Mouse (Mus musculus): ENCODE data around the gene Irgm1.
A peak's percentile ranks its signal among the peaks of the same experiment; 100 is the strongest.
"Not testable (repeated sequence)": the region's sequence is repeated elsewhere in the genome, so short reads cannot be mapped to it uniquely, and the experiment has no call there.

Gene Irgm1

DNA sequence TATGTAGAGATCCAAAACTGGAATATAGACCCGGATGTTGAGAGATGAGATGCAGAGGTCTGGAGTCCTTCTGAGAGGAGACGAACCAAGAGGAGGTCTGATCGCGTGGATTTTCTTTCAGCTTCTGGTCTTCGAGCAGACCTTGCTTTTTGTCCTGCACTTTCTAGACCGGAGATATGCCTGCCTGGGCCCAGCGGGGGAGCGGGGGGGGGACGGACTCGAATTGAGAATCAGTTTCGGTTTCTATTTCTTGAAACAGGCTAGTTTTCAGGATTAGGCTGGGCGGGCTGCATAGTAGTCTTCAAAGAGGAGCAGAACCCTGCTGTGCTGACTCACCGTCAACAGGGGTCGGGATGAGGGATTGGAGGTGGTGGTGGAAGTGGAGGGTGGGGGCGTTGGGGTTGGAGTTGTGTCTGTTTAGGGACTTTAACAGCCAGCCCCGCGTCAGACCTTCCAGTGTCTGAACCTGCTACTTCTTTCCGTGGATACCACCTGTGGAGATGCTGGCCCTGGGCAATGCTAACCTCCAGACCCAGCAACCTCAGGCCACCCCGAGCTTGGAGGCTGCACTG is at the start of gene Irgm1:
TSS of gene Irgm1 (minus strand) at position 483 of the 572 bp plus-strand sequence.
- no peak for DNase-seq (ENCODE audit: low spot score)

GRCm38 (mm10) chr11:48918380-48918779 is 46.9 kb upstream of the Irgm1 start:
- DNase-seq (ENCODE audit: low spot score): no peak

GRCm38 (mm10) chr11:48913611-48914010 is 42.1 kb upstream of the Irgm1 start:
- DNase-seq (ENCODE audit: low spot score): no peak

DNA sequence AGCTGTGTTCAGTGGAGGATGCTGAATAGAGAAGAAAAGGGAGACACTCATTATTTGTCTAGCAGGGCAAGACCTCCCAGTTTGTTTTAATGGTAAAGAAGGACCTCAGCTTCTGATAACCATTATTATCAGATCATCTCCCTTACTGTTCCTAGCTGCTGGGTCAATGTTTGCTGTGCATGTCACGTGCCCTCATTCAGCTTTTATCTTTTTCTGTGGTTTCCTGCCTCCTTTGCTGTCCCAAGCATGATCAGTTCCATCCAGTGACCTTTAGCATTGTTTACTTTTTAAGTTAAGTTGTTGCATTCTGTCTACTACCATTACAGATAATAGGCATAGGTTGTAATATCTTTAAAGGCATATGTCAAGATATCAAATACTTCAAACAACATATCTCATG is 37.0 kb upstream of the Irgm1 start:
- DNase-seq (ENCODE audit: low spot score): no peak

DNA sequence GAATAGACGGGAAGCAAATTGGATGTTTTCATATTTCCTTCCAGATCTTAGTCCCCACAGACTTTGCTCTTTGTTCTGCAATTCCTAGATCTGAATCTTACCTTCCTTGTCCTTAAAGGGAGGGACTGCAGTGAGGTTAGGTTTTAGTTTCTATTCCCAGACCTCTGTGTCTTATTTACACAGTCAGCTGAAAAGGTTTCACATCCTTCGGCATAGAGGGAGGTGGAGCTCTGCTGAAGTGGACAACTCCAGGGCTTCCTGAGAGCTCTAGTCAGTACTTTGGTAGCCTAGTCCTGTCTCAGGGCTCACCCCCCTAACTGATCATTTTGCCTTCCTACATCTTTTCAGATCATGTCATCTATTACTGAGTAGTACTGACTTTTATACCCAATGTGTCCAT is 30.5 kb upstream of the Irgm1 start, which contains the start of gene Gm5431:
TSS of gene Gm5431 (minus strand) at position 194 of the 400 bp plus-strand sequence.
- no peak for DNase-seq (ENCODE audit: low spot score)

DNA sequence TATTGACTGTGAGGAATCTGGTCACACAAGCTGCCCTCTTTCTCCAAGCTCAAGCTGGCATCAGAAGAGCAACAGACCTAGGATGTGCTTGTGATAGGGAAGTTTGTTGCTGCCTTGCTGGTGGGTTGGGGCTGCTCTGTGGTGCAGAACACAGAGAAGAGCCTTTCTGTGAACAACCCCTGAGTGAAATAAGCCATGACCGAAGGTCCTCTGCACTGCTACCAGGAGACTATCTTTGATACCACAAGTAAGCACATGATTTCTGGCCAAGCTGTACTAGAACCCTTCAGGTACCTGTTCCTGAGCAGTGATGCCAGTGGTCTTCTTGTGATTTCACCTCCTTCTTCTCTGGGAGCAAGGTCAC is 30.1 kb upstream of the Irgm1 start:
- DNase-seq (ENCODE audit: low spot score): not testable (repeated sequence)

DNA sequence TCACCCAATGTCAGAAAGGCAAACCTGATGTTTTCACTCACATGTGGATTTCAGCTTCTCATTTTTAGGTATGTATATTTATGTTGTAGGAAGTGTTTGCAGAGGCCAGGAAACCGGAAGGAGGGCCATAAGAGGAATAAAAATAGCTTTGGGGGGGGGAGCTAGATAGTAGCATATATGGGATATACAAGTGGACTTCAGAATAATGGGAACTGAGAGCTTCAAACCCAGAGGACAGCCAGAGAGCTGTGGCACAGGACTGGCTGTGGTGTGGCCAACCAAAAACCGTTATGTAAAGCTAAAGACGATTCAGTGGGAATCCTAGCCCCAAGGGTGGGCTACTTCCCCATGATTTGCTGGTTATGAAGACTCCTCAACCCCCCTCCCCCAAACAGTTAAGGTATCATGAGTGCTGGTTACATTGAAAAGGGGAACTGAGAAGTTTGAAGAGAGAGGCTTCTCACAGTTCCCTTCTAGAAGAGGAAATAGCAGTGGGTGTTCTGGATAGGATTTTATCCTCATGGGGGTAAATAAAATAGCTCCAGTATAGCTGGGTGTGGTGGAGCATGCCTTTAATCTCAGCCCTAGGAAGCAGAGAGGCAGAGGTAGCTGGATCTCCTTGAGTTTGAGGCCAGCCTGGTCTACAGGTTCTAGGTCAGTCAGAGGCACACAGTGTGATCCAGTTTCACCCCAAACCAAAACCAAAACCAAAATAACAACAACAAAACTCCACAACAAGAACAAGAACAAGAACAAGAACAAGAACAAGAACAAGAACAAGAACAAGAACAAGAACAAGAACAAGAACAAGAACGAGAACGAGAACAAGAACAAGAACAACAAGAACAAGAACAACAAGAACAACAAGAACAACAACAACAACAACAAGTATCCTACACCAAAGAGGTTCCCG is 29.4 kb upstream of the Irgm1 start:
- DNase-seq (ENCODE audit: low spot score): peak; percentile 3

- DNase-seq (ENCODE audit: low spot score): no peak
Measured at GRCm38 (mm10) chr11:48898812-48899431, 27.4 kb upstream of the Irgm1 start.

- no peak for DNase-seq (ENCODE audit: low spot score)
Measured at GRCm38 (mm10) chr11:48876680-48877079, 5.2 kb upstream of the Irgm1 start.

DNA sequence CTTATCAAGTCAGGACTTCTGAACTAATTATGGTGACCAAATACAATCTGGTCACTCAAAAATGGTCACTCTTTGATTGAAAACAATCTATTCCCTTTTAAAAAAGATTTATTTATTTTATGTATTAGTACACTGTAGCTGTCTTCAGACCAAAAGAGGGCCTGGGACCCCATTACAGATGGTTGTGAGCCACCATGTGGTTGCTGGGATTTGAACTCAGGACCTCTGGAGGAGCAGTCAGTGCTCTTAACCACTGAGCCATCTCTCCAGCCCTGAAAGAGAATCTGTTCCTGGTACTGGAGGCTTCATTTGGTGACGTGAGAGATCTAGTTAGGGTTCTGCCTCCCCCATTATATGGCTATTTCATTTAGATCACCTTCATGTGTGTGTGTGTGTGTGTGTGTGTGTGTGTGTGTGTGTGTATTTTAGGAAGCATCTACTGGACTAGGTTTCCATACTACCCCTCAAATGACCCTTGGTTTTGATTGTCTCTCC is 3.9 kb upstream of the Irgm1 start:
- not testable (repeated sequence) for DNase-seq (ENCODE audit: low spot score)

DNA sequence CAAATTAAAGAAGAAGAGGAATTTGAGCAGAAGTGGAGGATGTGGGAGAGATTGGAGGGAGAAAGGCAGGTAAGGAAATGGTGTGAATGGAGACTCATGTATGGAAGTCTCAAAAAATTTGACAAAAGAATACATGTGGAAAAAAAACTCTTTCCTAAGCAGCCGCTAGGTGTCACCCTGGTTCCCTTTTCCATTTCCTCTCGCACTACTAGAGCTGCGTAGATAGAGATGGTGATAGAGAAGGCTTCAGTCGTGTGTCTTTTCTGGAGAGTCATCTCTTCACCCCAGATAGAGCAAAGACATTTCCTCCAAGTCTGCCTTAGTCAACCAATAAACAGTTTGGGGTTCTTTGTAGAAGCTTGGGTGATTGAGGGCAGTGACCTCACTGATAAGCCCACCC is 3.0 kb upstream of the Irgm1 start:
- DNase-seq (ENCODE audit: low spot score): no peak

GRCm38 (mm10) chr11:48873591-48874290 is 2.3 kb upstream of the Irgm1 start:
- no peak for DNase-seq (ENCODE audit: low spot score)

GRCm38 (mm10) chr11:48872695-48873300 is 1.3 kb upstream of the Irgm1 start:
- no peak for DNase-seq (ENCODE audit: low spot score)

DNA sequence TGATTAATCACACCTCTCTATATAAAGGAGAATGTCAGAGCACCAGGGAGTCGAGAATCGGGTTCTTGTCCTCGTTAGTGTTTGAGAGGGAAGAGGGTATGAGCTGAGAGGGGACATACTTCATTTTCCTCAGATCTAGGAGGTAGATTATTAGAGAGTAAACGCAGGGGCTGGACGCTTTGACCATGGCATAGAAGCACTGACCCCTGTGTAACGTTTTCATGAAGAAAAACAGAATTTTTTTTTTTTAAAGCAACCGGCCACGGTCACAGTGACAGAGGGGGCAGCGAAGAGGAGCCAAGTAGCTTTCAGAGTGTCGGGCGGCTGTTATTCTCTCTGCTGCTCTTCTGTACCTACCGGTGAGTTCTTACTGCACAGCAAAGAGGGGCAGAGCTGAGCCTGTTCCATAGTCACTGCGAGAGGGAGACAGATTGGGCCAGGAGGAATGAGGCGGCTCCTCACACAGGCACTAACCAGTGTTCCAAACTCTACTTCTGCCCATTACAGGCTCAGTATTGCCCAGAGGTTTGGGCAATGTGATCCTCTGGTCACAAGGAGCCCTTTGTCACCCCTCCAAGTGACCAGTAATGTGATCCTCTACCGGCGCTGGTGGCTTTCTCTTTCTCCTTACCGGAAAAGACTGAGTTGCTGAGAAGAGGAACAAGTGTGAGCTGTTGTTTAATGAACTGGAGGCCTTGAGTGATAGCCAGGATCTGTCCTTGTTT is 496 bp upstream of the Irgm1 start:
- no peak for DNase-seq (ENCODE audit: low spot score)

DNA sequence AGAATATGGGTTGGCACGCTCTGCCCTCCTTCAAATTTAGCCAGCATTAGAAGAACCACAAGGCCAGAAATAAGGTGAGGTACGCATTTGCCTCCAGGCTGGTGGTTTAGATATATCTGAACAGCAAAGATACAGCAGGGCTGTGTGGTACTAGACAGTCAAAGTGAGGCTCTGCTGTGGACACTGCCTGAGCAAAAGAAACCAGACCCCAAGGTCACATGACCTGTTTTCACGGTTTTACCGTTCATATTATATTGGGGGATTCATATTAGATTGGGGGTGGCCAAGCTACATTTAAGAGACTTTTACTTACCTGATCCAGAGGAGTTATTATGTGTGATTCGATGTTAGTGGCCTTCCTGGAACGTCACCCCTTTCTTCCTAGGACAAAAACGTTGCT is 702 bp downstream of the Irgm1 start:
- DNase-seq (ENCODE audit: low spot score): no peak

GRCm38 (mm10) chr11:48869380-48870110 is 1.9 kb downstream of the Irgm1 start:
- no peak for DNase-seq (ENCODE audit: low spot score)

DNA sequence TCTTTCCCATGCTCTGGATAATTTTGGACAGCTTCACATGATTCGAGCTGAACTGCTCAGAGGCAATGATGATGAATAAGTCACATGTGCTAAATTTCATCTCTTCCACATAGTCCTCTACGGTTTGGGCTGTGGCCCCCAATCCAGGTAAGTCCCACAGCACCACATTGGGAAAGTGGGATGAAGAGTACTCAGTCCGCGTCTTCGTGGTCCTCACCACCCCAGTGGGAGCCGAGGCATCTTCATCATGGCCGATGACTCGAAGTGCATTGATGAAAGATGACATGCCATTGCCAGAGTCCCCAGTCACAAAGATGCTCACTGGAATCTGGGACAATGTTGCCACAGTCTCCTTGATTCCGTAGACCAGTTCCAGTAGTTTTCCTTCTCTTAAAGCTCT is 5.0 kb downstream of the Irgm1 start:
- no peak for DNase-seq (ENCODE audit: low spot score)

DNA sequence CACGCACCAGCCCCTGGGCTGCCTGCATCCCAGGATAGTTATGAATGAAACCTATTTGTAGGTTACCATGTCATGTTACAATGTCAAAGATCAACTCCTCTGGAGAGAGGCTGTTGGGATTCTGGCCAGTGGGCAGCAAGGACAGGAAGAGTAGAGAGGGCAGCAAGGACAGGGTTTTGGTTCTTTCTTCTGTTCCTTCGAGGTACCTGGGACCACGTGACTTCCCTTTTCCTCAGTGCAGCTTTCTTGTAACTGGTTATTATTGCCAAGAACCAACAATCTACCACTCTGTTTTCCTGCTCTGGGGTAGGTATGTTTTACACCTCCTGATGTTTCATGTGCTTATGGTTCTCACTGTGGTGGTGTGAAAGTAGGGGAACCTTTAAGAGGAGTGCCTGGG is 7.7 kb downstream of the Irgm1 start:
- no peak for DNase-seq (ENCODE audit: low spot score)

GRCm38 (mm10) chr11:48862784-48863319 is 8.6 kb downstream of the Irgm1 start:
- DNase-seq (ENCODE audit: low spot score): no peak

DNA sequence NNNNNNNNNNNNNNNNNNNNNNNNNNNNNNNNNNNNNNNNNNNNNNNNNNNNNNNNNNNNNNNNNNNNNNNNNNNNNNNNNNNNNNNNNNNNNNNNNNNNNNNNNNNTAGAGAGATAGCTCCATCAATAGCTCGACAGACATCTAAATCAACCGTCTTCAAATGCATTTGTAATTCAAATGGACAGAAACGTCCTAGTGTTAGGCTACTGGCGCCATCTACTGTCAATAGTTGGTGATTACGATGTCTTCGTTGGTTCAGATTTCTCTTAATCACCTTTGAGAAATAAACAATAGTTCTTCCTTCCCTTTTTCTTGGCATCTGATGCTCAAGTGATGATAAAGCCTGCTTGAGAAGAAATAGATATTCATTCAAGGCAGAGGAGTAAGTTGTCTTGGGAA is 12.5 kb downstream of the Irgm1 start:
- DNase-seq (ENCODE audit: low spot score): no peak
